Comparison of ENCODE assay signal across 20 mouse cellular contexts in genomic region chr10:97245674-97246073, GRCm38 (mm10).
"Had no signal": no experiment of that assay in that cellular context is flagged by ENCODE, and none has a peak within 500 bp of the region (broad histone marks: within the 10 kb centered on the region; RNA-seq: fewer than 3 reads in every experiment).

No protein-coding gene starts in this region.

- DNase-seq: liver, postnatal 0 days; lung, adult 2 months; lung, postnatal 14 days; lung, postnatal 36 days; retina, postnatal 1 day; right cerebral cortex, adult 18-20 months; right cerebral cortex, postnatal 25 days; right cerebral cortex, postnatal 4 days; spleen, adult 18-20 months; thymus, adult 18-20 months; thymus, postnatal 14 days; thymus, postnatal 36 days had no signal

- ATAC-seq: liver, postnatal 0 days; lung, postnatal 0 days; midbrain, embryonic 13.5 days; midbrain, embryonic 15.5 days had no signal

- H3K4me2 ChIP-seq: lung, embryonic 15.5 days; midbrain, embryonic 11.5 days; midbrain, embryonic 13.5 days; midbrain, embryonic 15.5 days; neural tube, embryonic 12.5 days had no signal

- H3K27ac ChIP-seq: lung, embryonic 15.5 days; macrophage; midbrain, embryonic 13.5 days; midbrain, embryonic 15.5 days; neural tube, embryonic 12.5 days had no signal

- H3K9ac ChIP-seq: liver, postnatal 0 days; lung, embryonic 15.5 days; midbrain, embryonic 13.5 days; midbrain, embryonic 15.5 days; neural tube, embryonic 12.5 days had no signal

- H3K36me3 ChIP-seq: lung, embryonic 15.5 days; midbrain, embryonic 13.5 days; midbrain, embryonic 15.5 days; neural tube, embryonic 12.5 days had no signal

- H3K9me3 ChIP-seq: lung, embryonic 15.5 days; midbrain, embryonic 13.5 days; midbrain, embryonic 15.5 days; neural tube, embryonic 12.5 days had no signal

- H3K4me1 ChIP-seq: lung, embryonic 15.5 days; megakaryocyte, embryonic 14.5 days; midbrain, embryonic 15.5 days; neural tube, embryonic 12.5 days had no signal

- H3K4me3 ChIP-seq: lung, embryonic 15.5 days; megakaryocyte, embryonic 14.5 days; midbrain, embryonic 13.5 days; midbrain, embryonic 15.5 days; neural tube, embryonic 12.5 days had no signal

- H3K27me3 ChIP-seq: lung, embryonic 15.5 days; megakaryocyte, embryonic 14.5 days; midbrain, embryonic 13.5 days; midbrain, embryonic 15.5 days; neural tube, embryonic 12.5 days had no signal
